Mouse (Mus musculus): ENCODE results near the gene Wdr17.

GRCm38 (mm10) chr8:54671806-54672205 lies 215.2 kb downstream of the Wdr17 start:
- TF ChIP-seq HCFC1 (IDR thresholded peaks at IDR 0.05; ENCODE audit: borderline replicate concordance, insufficient read depth, low read length), result no peak
- no peak for TF ChIP-seq MAFK (IDR thresholded peaks at IDR 0.05; ENCODE audit: insufficient read depth, low read depth, low read length)
- no peak for TF ChIP-seq ZC3H11A (IDR thresholded peaks at IDR 0.05; ENCODE audit: borderline replicate concordance, low read depth, low read length)
- no peak for TF ChIP-seq ZNF384 (IDR thresholded peaks at IDR 0.05; ENCODE audit: low read depth, low read length)

Data from ES-E14 (cell line).